Mouse (Mus musculus): ENCODE measurements at regions not wholly inside any gene's neighbourhood (a gene's known extent, or its start where the extent isn't known, plus 50 kb on each side); places are given as distances from the start of the nearest gene placed in this dataset.

- H3K27me3 ChIP-seq (ENCODE audit: control insufficient read depth, insufficient read depth, low read length), result no peaks in the 10 kb centered on the region
- no peak overlapping the region for H3K4me3 ChIP-seq (ENCODE audit: low read depth, low read length)
- peak overlapping the region; percentile 14; the same call in 1 of the 2 replicates for H3K4me2 ChIP-seq (ENCODE audit: low read depth, severe bottlenecking)
- peak overlapping the region; percentile 89 for H3K27ac ChIP-seq (replicated peaks; ENCODE audit: low read depth, low read length)
- H3K9me3 ChIP-seq (ENCODE audit: control insufficient read depth, low read length), result no peaks in the 10 kb centered on the region
- peaks cover 35% of the 10 kb centered on the region for H3K4me1 ChIP-seq (ENCODE audit: control insufficient read depth, insufficient read depth, low read length)
- ATAC-seq (ENCODE audit: insufficient number of reproducible peaks, low FRiP score, low TSS enrichment, low read depth), result peak; percentile 68; the same call in 1 of the 2 replicates
- peak; percentile 93 for DNase-seq (ENCODE audit: low spot score)
- no peak overlapping the region for H3K9ac ChIP-seq (ENCODE audit: low read length)
- 13% methylated on average over 3 of the region's 3 CpGs for WGBS
- no peaks in the 10 kb centered on the region for H3K36me3 ChIP-seq (ENCODE audit: control insufficient read depth, insufficient read depth, low read length)
Measured at GRCm38 (mm10) chr9:49961965-49962364, 163.2 kb upstream of the Ncam1 start.

- Histone ChIP-seq H3K9ac (ENCODE audit: low read length) (no peak overlapping the region), H3K4me1 (ENCODE audit: control insufficient read depth, insufficient read depth, low read length) (peaks cover 35% of the 10 kb centered on the region), H3K4me2 (ENCODE audit: low read depth, severe bottlenecking) (no peak overlapping the region), H3K4me3 (ENCODE audit: low read depth, low read length) (no peak overlapping the region), H3K27ac (replicated peaks; ENCODE audit: low read depth, low read length) (peak overlapping the region; percentile 89), H3K36me3 (ENCODE audit: control insufficient read depth, insufficient read depth, low read length) (no peaks in the 10 kb centered on the region), H3K9me3 (ENCODE audit: control insufficient read depth, low read length) (no peaks in the 10 kb centered on the region), H3K27me3 (ENCODE audit: control insufficient read depth, insufficient read depth, low read length) (no peaks in the 10 kb centered on the region)
- DNase-seq (ENCODE audit: low spot score), result no peak
- WGBS, result 55% methylated on average over 5 of the region's 5 CpGs
- no peak for ATAC-seq (ENCODE audit: insufficient number of reproducible peaks, low FRiP score, low TSS enrichment, low read depth)
Measured at GRCm38 (mm10) chr9:49961329-49961728, 162.6 kb upstream of the Ncam1 start.

- H3K9me3 ChIP-seq (ENCODE audit: control insufficient read depth, low read length), result no peaks in the 10 kb centered on the region
- no peak overlapping the region for H3K4me3 ChIP-seq (ENCODE audit: low read depth, low read length)
- H3K27me3 ChIP-seq (ENCODE audit: control insufficient read depth, insufficient read depth, low read length), result no peaks in the 10 kb centered on the region
- ATAC-seq (ENCODE audit: insufficient number of reproducible peaks, low FRiP score, low TSS enrichment, low read depth) (no peak), DNase-seq (ENCODE audit: low spot score) (no peak)
- 62% methylated on average over 10 of the region's 10 CpGs for WGBS
- H3K9ac ChIP-seq (ENCODE audit: low read length), result no peak overlapping the region
- no peak overlapping the region for H3K4me2 ChIP-seq (ENCODE audit: low read depth, severe bottlenecking)
- H3K4me1 ChIP-seq (ENCODE audit: control insufficient read depth, insufficient read depth, low read length), result peaks cover 35% of the 10 kb centered on the region
- H3K36me3 ChIP-seq (ENCODE audit: control insufficient read depth, insufficient read depth, low read length), result no peaks in the 10 kb centered on the region
- no peak overlapping the region for H3K27ac ChIP-seq (replicated peaks; ENCODE audit: low read depth, low read length)
Measured at GRCm38 (mm10) chr9:49959987-49960386, 161.3 kb upstream of the Ncam1 start.

GRCm38 (mm10) chr9:49958890-49959289, 160.2 kb upstream of the Ncam1 start:
- Histone ChIP-seq H3K4me1 (ENCODE audit: control insufficient read depth, insufficient read depth, low read length) (peaks cover 35% of the 10 kb centered on the region), H3K4me2 (ENCODE audit: low read depth, severe bottlenecking) (no peak overlapping the region), H3K27me3 (ENCODE audit: control insufficient read depth, insufficient read depth, low read length) (no peaks in the 10 kb centered on the region), H3K36me3 (ENCODE audit: control insufficient read depth, insufficient read depth, low read length) (no peaks in the 10 kb centered on the region), H3K9me3 (ENCODE audit: control insufficient read depth, low read length) (no peaks in the 10 kb centered on the region), H3K4me3 (ENCODE audit: low read depth, low read length) (no peak overlapping the region), H3K9ac (ENCODE audit: low read length) (no peak overlapping the region), H3K27ac (replicated peaks; ENCODE audit: low read depth, low read length) (no peak overlapping the region)
- WGBS, result 69% methylated on average over 3 of the region's 3 CpGs
- DNase-seq (ENCODE audit: low spot score), result no peak
- no peak for ATAC-seq (ENCODE audit: insufficient number of reproducible peaks, low FRiP score, low TSS enrichment, low read depth)

- WGBS, result 71% methylated on average over 3 of the region's 3 CpGs
- Histone ChIP-seq H3K4me2 (ENCODE audit: low read depth, severe bottlenecking) (no peak overlapping the region), H3K4me1 (ENCODE audit: control insufficient read depth, insufficient read depth, low read length) (peaks cover 8% of the 10 kb centered on the region; the same call in 1 of the 2 replicates), H3K36me3 (ENCODE audit: control insufficient read depth, insufficient read depth, low read length) (no peaks in the 10 kb centered on the region), H3K4me3 (ENCODE audit: low read depth, low read length) (no peak overlapping the region), H3K27ac (replicated peaks; ENCODE audit: low read depth, low read length) (no peak overlapping the region), H3K9me3 (ENCODE audit: control insufficient read depth, low read length) (no peaks in the 10 kb centered on the region), H3K27me3 (ENCODE audit: control insufficient read depth, insufficient read depth, low read length) (no peaks in the 10 kb centered on the region), H3K9ac (ENCODE audit: low read length) (no peak overlapping the region)
- ATAC-seq (ENCODE audit: insufficient number of reproducible peaks, low FRiP score, low TSS enrichment, low read depth) (no peak), DNase-seq (ENCODE audit: low spot score) (no peak)
Measured at GRCm38 (mm10) chr9:49954601-49955000, 155.9 kb upstream of the Ncam1 start.

- no peak for ATAC-seq (ENCODE audit: insufficient number of reproducible peaks, low FRiP score, low TSS enrichment, low read depth)
- Histone ChIP-seq H3K36me3 (ENCODE audit: control insufficient read depth, insufficient read depth, low read length) (no peaks in the 10 kb centered on the region), H3K27ac (replicated peaks; ENCODE audit: low read depth, low read length) (no peak overlapping the region), H3K9ac (ENCODE audit: low read length) (no peak overlapping the region), H3K4me2 (ENCODE audit: low read depth, severe bottlenecking) (no peak overlapping the region), H3K27me3 (ENCODE audit: control insufficient read depth, insufficient read depth, low read length) (no peaks in the 10 kb centered on the region), H3K9me3 (ENCODE audit: control insufficient read depth, low read length) (no peaks in the 10 kb centered on the region), H3K4me3 (ENCODE audit: low read depth, low read length) (no peak overlapping the region), H3K4me1 (ENCODE audit: control insufficient read depth, insufficient read depth, low read length) (no peaks in the 10 kb centered on the region)
- DNase-seq (ENCODE audit: low spot score), result no peak
- 82% methylated on average over 5 of the region's 5 CpGs for WGBS
Measured at GRCm38 (mm10) chr9:49950321-49950720, 151.6 kb upstream of the Ncam1 start.

- H3K27ac ChIP-seq (replicated peaks; ENCODE audit: low read depth, low read length), result no peak overlapping the region
- no peak overlapping the region for H3K4me3 ChIP-seq (ENCODE audit: low read depth, low read length)
- no peaks in the 10 kb centered on the region for H3K9me3 ChIP-seq (ENCODE audit: control insufficient read depth, low read length)
- no peaks in the 10 kb centered on the region for H3K4me1 ChIP-seq (ENCODE audit: control insufficient read depth, insufficient read depth, low read length)
- no peaks in the 10 kb centered on the region for H3K27me3 ChIP-seq (ENCODE audit: control insufficient read depth, insufficient read depth, low read length)
- H3K9ac ChIP-seq (ENCODE audit: low read length), result no peak overlapping the region
- H3K4me2 ChIP-seq (ENCODE audit: low read depth, severe bottlenecking), result no peak overlapping the region
- DNase-seq (ENCODE audit: low spot score) (no peak), ATAC-seq (ENCODE audit: insufficient number of reproducible peaks, low FRiP score, low TSS enrichment, low read depth) (no peak)
- 91% methylated on average over 4 of the region's 4 CpGs for WGBS
- no peaks in the 10 kb centered on the region for H3K36me3 ChIP-seq (ENCODE audit: control insufficient read depth, insufficient read depth, low read length)
Measured at GRCm38 (mm10) chr9:49948546-49948945, 149.8 kb upstream of the Ncam1 start.

GRCm38 (mm10) chr9:49946857-49947256, 148.1 kb upstream of the Ncam1 start:
- H3K27me3 ChIP-seq (ENCODE audit: control insufficient read depth, insufficient read depth, low read length), result no peaks in the 10 kb centered on the region
- no peak overlapping the region for H3K4me2 ChIP-seq (ENCODE audit: low read depth, severe bottlenecking)
- ATAC-seq (ENCODE audit: insufficient number of reproducible peaks, low FRiP score, low TSS enrichment, low read depth) (no peak), DNase-seq (ENCODE audit: low spot score) (no peak)
- H3K27ac ChIP-seq (replicated peaks; ENCODE audit: low read depth, low read length), result no peak overlapping the region
- H3K4me3 ChIP-seq (ENCODE audit: low read depth, low read length), result no peak overlapping the region
- no peaks in the 10 kb centered on the region for H3K9me3 ChIP-seq (ENCODE audit: control insufficient read depth, low read length)
- no peak overlapping the region for H3K9ac ChIP-seq (ENCODE audit: low read length)
- no peaks in the 10 kb centered on the region for H3K36me3 ChIP-seq (ENCODE audit: control insufficient read depth, insufficient read depth, low read length)
- 68% methylated on average over 2 of the region's 2 CpGs for WGBS
- no peaks in the 10 kb centered on the region for H3K4me1 ChIP-seq (ENCODE audit: control insufficient read depth, insufficient read depth, low read length)
